Mouse (Mus musculus): ENCODE measurements around the gene C4b.
"Not testable (repeated sequence)": the region's sequence is repeated elsewhere in the genome, so short reads cannot be mapped to it uniquely, and the experiment has no call there.

C4b gene

DNA sequence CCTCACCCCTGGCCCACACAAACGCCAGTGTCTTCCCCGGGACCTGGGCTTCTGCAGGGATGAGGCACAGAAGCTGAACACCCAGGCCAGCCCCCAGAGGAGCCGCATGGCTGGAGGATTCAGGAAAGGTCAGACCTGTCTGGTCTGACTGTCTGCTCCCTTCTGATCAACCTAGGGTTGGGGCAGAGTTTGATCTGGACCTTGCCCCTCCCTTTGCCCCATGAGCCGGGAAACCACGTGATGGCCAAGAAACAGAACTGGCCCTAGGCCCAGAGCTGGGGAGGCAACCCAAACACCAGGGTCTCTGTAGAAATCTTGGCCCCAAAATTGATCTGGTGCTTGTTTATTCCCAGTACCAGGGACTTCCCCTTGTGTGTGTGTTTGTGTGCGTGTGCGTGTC lies at the start of gene C4b:
Gene C4b, minus strand, starts transcription at position 164 of the 400 bp plus-strand sequence.
- peak; percentile 33 to 48 for DNase-seq

DNA sequence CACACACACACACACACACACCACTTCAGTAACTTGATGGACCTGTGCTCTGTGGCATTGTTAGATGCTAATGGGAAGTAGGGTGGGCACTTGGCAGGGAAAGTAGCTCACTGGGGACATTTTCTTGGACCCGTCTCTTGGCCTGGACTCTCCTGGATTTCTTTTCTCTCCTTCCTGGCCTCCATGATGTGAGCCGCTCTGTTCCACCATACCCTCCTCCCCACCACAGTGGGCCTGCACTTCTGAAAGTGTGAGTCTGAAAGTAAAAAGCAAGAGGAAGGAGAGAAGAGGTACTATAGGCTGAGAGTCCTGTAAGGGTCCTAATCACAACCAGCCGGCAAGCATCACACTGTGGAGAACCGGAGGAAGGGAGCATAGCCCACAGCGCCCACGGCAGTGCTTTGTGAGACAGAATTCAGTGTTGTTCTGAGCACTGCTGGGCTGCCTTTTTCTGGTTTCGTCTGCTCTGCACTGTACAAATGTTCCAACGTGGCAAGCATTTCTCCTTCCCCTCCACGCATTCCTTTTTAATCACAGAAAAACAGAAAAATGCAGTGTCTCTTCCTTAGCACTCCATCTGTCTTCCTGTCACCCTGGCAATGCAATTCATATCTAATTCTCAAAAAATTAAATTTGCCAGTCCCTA lies 34.1 kb upstream of the C4b start:
- DNase-seq, result no peak

DNA sequence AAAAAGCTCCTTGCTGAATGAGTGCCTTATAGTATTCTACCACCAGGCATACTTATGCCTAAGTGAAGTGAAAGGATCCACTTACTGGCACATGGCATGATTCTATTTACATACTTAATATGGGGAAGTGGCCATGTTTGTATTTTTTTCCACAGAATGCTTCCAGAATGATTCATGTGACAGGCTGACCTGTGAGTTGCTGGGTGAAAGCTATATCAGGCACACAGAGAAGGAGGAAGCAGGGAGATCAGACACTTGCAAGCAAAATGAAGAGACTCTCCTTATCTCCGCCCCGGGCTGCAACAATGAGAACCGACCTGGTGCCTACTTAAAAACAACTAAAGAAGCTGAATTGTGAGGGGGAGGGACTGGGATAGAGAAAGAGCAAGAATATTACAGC lies 17.8 kb upstream of the C4b start:
- DNase-seq, result no peak

DNA sequence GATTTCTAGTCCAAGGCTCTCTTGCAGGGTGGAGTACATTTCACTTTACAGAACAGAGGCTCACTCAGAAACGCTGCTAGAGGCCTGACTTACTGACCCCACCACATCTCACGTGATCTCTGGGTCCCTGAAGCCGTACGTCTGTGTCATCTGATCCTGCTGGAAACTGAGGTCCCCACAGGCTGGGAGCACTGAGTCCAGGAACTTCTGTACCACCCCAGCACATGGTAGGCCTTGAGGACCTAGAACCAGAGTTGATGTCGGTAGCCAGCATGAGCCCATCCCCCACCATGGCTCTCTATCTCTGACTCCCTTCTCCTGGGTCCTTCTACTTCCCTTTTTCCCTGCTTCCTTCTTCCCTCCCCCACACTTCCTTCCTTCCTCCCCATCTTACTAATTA lies 2.8 kb upstream of the C4b start:
- DNase-seq, result no peak

DNA sequence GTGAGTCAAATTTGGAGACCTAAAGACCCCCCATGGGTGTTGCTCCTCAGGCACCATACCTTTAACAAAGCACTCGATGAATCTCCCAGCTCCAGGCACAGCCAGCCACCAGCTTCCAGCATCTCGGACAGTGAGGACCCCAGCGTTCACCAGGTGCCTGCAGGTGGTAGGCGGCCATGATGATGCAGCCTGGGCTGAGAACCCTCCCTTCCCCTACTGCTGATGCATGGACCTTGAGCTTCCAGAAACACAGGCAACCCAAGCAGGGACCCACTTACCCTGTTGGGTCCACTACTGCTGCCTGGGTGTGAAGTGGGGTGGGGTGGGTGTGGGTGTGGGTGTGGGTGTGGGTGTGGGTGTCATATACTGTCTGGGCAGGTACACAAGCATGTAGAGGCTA lies 1.5 kb upstream of the C4b start:
- not testable (repeated sequence) for DNase-seq

DNA sequence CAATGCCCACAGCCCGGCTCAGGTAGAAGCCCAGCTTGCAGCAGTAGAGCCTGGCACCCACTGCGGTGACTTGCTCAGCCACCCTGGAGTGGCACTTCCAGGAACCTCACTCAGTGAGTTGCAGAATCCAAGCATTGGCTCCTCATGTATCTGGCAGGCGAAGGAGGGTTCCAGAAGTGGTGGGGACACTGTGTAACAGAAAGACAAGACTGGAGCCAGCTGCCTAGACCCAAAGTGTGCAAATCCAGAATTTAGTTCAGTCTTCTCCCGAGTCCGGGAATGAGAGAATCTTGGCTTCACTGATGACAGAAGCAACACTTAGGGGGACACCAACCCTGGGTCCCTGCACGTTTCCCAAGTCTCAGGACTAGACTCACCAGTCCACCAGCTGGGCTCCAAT lies 929 bp upstream of the C4b start:
- not testable (repeated sequence) for DNase-seq

DNA sequence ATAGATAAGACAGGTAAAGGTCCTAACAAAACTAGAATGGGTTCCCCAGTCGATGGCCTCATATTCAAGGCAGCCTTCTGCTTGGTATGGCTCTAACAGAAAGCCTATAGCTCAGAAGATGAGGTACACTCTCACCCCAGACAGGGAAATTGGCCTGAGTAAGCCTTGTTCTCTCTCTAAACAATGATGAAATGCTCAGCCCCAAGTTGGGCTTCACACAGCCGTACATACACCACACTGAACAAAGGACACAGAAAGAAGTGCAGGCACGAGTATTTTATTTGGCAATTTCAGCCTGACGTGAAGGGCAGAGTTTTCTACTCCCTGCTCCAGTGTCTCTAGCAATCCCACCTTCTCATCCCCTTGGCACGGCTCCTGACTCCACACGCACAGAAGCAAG lies 524 bp upstream of the C4b start:
- DNase-seq, result no peak

DNA sequence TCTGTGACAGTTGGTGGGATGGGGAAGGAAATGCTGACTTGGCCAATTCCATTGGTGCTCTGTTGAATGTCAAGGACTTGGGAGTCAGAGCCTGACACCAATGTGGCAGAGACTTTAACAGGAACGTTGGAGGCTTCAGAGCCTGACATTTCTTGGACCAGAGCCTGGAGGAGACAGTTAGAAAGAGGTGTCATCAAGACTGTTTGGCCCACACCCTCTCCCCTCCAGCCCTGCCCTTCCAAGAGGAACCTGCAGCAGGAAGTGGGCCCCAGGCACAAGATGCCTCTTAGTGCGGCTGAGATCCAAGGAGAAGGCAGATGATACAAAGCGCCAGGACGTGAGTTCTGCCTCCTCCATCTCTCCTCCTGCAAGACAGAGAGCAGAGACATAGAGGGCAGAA lies 3.4 kb downstream of the C4b start:
- DNase-seq, result no peak

DNA sequence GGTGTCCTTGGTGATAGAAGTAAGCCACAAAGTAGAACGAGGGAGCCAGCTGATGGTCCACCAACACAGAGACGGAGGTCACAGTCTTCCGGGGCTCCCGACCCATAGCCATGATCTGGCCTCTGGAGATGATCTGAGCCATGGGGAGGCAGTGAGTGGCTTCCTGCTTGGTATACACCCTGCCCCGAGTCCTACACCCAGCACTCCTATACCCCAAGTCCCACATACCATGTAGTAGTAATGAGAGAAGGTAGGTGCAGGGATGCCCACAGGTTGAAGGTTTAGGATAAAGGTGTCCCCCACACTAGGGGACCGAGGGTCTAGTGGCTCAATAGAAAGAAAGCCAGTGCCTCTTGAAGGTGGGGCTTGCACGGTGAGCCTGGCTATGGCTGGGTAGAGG lies 4.0 kb downstream of the C4b start:
- DNase-seq, result not testable (repeated sequence)

DNA sequence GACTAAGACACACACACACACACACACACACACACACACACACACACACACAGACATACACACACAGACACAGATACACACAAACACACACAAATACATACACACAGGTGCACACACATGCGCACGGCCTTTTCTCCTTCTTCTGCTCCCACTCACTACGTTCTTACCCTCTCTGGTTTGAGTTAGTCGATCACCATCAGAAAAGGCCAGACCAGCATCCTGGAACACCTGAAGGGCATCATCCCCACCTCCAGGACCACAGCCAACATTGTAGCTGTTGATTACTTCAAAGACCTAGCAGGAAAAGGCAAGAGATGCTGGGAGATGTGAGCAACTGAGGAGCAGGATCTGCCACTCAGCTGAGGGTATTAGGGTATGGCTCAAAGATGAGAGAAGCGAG lies 6.2 kb downstream of the C4b start:
- DNase-seq, result not testable (repeated sequence)

DNA sequence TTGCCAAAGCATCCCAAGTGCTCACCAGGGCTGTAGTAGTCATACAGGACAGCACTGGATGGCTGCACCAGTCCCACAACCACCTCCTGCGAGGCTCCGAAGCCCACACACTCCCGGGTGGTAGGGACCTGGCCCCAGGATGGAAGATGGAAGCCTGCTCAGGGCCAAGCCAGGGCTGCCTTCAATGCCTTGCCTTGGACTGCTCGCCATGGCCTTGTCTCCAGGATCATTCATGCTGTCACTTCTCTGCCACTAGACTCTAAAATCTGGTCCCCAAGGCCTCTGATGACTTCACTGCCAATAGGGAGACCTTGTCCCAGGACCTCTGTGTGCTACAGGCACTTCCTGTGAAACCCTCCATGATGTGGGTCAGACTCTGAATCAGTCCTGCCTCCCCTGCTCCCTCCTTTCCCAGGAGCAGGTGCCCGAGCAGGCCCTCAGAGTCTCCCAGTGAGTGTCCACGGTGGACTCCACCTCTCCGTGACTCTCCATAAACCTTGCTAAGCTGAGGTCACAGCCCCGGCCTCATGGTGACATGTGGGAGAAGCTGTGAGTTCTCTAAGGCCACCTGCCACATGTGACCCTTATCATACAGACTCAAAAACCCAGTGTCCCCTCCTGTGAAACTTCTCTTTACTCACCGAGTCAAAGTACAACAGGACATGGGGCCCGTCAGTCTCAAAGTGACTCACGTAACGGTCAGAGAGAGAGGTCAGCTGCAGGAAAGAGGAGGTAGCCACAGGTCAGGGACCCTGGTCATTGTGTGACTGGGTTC lies 13.7 kb downstream of the C4b start:
- not testable (repeated sequence) for DNase-seq

DNA sequence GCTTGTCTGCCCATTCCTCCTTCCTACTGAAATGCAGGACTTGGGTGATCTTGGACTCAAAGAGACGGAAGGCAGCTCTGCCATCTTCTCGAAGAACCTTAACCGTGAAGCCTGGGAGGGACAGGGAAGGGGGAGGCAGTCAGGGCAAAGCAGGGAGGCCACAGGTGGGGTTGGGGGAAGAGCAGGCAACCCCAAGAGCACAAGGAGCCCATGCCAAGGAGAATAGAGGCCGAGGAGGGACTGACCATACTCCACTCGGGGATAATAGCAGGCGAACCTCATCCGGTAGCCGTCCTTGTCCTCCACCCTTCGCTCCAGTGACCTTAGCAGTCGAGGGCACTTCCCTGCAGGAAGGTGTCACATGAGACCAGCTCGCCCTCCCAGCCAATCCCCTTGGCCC lies 14.5 kb downstream of the C4b start:
- not testable (repeated sequence) for DNase-seq

DNA sequence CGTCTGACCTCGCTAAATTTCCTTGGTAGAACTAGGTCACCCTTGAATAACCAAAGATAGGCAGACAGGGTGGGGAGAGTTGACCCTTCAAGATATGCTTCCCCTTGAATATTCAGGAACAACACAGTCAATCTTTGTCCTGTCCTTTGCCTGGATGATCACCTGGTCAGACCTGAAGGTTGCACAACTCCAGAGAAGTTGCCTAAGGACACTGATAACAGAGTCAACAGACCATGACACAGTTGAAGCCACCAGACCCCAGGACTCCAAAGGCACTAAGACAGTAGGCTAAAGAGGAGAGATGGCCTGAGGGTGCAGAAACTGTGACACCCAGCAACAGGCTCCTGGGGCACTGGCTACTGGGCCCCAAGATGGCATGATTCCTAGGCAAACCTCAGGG lies 15.8 kb downstream of the C4b start:
- DNase-seq, result no peak

DNA sequence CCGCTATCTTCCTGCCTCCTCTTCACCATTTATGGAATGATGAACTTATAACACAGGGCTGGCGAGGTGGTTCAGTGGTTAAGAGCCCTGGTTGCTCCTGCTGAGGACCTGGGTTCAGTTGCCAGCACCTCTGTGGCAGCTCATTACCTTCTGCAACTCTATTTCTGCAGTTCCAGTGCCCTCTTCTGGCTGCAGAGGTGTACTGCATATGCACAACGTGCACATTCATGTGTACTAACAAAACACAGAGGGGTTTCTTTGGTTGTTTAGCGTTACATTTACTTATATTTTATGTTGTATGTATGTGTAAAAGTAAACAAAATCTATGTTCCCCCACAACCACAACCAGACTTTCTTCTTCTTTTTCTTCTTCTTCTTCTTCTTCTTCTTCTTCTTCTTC lies 20.6 kb downstream of the C4b start:
- DNase-seq, result no peak

DNA sequence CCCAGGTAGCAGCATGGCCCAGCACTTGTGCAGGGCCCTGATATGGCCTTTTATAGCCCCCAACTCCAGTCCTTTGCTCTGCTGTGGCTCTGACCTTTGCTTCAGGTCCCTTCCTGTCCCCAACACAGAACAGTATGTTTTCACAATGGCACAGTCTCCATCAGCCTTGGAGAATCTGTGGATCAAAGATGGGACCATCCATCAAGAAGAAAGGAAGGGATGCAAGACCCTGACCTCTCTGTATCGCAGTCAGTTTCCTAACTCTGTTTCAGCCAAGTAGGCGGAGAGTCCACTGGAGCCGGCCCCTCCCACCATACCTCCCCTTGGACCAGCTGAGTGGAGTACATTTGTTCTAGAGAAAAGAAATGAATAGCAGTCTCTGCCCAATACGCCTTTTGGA lies 21.4 kb downstream of the C4b start:
- DNase-seq, result not testable (repeated sequence)

DNA sequence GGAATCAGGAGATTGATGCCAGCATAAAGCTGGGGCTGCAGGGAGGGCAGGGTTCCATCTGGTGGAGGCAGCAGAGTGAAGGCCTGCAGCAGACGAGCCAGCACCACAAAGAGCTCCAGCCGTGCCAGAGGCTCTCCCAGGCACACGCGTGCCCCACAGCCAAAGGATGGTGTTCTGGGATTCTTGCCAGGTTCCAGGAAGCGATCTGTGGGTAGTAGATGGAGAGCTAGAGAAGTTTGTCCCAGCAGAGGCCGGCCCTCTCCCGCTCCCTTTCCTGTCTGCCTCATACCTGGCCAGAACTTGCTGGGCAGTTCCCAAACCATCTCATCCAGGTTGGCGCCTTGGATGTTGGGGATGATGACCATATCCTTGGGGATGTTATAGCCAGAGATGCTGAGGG lies 23.8 kb downstream of the C4b start:
- not testable (repeated sequence) for DNase-seq

DNA sequence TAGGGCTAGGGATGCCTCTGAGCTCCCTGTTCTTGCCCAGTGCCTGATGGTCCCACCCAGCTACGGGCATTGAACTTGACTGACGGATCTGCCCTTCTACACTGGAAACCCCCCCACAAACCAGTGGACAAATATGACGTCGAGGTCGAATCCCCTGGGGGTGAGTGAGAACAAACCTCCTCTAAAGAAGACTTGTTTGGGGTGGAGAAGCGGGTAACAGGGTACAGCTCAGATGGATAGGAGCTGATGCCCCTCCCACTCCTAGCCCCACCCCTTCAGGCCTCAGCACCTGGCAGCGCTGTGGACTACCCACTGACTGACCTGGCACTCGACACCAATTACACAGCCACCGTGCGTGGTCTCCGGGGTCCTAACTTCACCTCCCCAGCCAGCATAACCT lies 26.3 kb downstream of the C4b start:
- no peak for DNase-seq

DNA sequence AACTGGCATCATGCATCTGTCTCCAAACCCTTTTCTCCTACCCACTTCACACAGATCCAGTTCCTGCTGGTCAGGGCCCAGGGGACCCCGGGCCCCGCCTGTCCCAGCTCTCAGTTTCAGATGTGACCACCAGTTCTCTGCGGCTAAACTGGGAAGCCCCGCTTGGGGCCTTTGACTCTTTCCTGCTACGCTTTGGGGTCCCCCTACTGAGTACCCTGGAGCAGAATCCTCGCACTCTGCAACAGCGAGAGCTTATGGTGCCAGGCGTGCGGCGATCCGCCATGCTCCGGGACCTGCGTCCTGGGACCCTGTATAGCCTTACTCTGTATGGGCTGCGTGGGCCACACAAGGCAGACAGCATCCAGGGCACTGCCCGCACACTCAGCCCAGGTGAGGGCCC lies 27.4 kb downstream of the C4b start:
- DNase-seq, result no peak

DNA sequence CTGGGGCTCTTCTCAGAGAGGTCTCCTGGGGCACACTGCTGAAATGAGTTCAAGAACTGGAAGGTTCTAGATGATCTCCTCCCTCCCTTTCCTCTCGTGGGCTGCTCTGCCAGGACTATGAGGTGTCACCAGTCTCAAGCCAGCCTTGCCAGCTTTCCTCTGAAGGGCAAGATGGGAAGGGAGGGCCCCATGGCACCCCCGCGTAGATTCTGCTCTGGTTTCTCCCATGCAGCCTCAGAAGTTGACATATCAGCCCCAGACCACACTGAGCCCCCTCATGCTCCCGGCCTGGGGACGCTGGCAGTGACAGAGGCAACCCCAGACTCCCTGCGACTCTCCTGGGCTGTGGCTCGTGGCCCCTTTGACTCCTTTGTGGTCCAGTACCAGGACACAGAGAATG lies 28.2 kb downstream of the C4b start:
- not testable (repeated sequence) for DNase-seq

DNA sequence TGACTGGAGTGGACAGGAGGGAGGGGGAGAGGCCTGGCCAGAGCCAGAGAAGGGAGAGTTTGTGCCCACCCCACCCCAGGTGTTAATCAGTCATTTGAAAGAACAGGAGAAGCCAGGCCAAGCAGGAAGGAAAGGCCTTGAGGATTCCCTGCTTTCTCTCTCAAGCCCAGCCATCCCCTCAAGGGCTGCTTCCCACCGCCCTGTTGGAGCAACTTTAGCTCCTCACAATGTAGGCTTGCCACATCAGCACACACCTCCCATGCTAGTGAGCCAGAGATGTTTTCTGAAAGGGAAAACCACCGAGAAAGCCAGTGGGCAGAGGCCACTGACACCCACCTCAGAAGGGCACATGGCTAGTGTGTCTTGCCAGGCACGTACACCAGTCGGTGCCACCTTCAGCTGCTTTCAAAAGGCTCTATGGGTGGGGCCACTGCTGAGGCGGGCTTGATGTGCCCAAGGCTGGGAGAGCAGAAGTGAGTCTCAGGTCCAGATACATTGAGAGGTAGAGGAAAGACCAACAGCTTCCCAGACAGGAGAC lies 28.7 kb downstream of the C4b start:
- DNase-seq, result not testable (repeated sequence)

DNA sequence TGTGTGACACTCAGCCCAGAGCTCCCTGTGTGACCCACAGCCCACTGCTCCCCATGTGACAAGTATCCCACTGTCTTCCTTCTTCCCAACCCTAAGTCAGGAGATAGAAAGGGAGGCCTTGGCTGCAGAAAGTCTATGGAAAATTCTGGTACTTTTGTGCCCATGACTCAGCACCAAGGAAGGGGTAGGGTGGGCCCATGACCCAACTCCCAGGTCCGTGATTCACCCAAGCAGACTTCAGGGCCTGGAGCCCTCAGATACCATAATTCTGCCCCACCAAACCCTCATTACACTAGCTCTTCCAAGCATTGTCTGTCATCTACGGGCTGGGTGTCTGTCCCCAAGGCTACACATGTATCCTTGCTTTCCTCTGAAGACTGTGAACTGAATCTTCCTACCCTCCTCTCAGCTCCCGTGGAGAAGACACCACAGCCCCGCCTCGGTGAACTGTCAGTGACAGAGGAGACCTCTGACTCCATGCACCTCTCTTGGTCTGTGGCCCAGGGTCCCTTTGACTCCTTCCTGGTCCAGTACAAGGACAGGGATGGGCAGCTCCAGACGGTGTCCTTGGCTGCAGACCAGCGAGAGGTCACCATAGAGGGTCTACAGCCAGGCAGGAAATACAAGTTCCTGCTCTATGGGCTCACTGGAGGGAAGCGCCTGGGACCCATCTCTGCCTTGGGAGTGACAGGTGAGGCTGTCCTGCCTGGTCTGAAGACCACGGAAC lies 29.3 kb downstream of the C4b start:
- DNase-seq, result not testable (repeated sequence)

DNA sequence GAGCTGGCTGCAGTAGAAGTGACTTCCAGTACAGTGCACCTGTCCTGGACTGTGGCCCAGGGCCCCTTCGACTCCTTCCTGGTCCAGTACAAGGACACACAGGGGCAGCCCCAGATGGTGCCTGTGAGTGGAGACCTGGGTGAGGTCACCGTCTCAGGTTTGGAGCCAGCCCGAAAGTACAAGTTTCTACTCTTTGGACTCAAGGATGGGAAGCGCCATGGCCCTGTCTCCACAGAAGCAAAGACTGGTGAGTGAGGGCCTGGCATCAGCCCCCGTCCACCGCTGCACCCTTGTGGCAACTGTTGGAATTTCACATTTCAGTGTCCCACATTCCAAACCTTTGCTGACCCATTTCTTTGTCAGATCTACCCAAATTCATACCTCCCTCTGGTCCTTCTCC lies 30.7 kb downstream of the C4b start:
- DNase-seq, result peak; percentile 62 to 63

DNA sequence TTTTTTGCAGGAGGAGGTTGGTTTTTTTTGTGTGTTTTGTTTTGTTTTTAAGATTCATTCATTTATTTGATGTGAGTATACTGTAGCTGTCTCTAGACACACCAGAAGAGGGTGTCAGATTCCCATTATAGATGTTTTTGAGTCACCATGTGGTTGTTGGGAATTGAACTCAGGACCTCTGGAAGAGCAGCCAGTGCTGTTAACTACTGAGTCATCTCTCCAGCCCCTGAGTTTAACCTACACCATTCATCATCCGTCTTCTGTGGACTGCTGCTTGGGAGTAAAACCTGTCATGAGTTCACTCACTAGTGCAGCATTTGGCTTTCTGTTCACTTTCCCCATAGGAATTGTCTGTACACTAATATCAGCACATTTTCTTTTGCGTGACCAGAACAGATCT lies 37.2 kb downstream of the C4b start:
- DNase-seq, result not testable (repeated sequence)

DNA sequence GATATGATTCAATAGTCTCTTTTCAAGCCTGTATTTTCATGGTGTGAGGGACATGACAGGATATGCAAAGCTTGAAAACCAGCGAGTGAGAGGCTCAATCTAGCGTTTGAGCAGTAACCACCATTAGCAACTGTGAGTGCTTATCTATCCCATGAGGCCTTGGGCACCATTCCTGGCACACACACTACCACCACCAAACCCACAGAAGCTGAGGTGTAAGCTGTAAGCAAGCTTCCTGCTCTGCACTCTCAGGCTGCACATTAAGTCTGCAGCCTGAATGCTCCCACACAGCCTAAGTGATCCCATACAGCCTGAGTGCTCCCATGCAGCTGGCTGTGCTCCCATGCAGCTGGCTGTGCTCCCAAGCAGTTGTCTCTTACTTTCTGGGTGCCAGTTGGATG lies 43.0 kb downstream of the C4b start:
- no peak for DNase-seq

All from lung, adult 18-20 months (tissue).